Comparison of ENCODE assay signal across 9 mouse cellular contexts in genomic region chr19:38709376-38709775, GRCm38 (mm10).
DNase-seq lines count a peak whose midpoint lies in the region; ATAC-seq and TF ChIP-seq lines count a peak whose summit lies in the region.
"Had no signal": no experiment of that assay in that cellular context is flagged by ENCODE, and none has a peak within 500 bp of the region (broad histone marks: within the 10 kb centered on the region; RNA-seq: fewer than 3 reads in every experiment).

No protein-coding gene starts in this region.

- H3K27me3 ChIP-seq in Patski = no peaks in the 10 kb centered on the region
- H3K27me3 ChIP-seq: embryonic facial prominence, embryonic 12.5 days had no signal

- TF ChIP-seq CTCF in Patski (IDR thresholded peaks at IDR 0.05) = peak; percentile 72

- intact Hi-C loops in left cerebral cortex, postnatal 36 days (cut with DNase I) = no loop called here

- peak; percentile 41 to 53 for DNase-seq in cerebellum, postnatal 10 days
- DNase-seq in cerebellum, adult 9-11 months = no peak
- DNase-seq in layer of hippocampus, postnatal 10 days (ENCODE audit: low spot score in 2 of 2) = peak; percentile 32 to 47
- no peak for DNase-seq in layer of hippocampus, adult 11-12 months (ENCODE audit: low spot score)
- no peak for DNase-seq in Patski (ENCODE audit: low read depth, low spot score)
- DNase-seq in kidney, postnatal 36 days = peak; percentile 27 to 83
- DNase-seq in spleen, postnatal 10 days (ENCODE audit: low spot score in 2 of 2) = no peak
- no peak for DNase-seq in left cerebral cortex, postnatal 36 days (ENCODE audit: low spot score in 2 of 2)

- CTCF ChIA-PET in Patski (lab: Charles Lee) = interaction anchor here (0.6 to 2.1 kb wide), 7 partner anchors 10 to 280 kb away, joined by 3 to 6 read pairs (median 4); no protein-coding TSS in a partner anchor

- POLR2A ChIA-PET in Patski (lab: Charles Lee) = no interaction called here

- in situ Hi-C loops in Patski (cut with MboI; ENCODE audit: low pct_unique_long_range_greater_than_20kb) = no loop called here

- ATAC-seq in Patski = no peak

Comparison
In these comparisons a context has a peak if more than half of its experiments do, and no peak if none do; other contexts are left out.
1. DNase-seq: peak in cerebellum, postnatal 10 days (2 of 2), layer of hippocampus, postnatal 10 days (2 of 2) and kidney, postnatal 36 days (2 of 2); none in cerebellum, adult 9-11 months (single experiment), layer of hippocampus, adult 11-12 months (single experiment), Patski (single experiment), spleen, postnatal 10 days (0 of 2) and left cerebral cortex, postnatal 36 days (0 of 2).